Mouse (Mus musculus): ENCODE measurements around the gene Olfr609. TPM values are rescaled to one million over a fixed set of nuclear protein-coding genes. Genes with fewer than 3 reads are reported as not detected.
"Not testable (repeated sequence)": the region's sequence is repeated elsewhere in the genome, so short reads cannot be mapped to it uniquely, and the experiment has no call there.

Gene Olfr609
- polyA plus RNA-seq (2012; rRNA removed), result not detected in 2 replicates

DNA sequence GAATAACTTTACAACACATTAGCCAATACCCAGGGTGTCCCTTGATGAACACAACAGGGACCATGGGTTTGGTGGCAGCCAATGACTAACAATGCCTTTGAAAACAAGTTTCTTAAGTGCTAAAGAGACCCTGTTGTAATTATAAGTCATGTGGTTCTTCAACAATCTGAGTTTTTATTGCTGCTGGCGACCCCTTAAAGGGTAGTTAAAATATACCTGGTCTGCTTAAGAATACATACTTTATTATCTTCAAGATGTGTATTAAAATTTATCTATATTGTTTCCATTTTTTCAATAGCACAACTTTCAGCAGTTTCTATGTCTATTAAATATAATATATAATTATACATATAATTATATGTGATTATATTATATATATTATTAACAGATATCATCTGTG, at the start of gene Olfr609:
Gene Olfr609, minus strand, starts transcription at position 101 of the 400 bp plus-strand sequence.
- no peak for DNase-seq (ENCODE audit: low spot score)

DNA sequence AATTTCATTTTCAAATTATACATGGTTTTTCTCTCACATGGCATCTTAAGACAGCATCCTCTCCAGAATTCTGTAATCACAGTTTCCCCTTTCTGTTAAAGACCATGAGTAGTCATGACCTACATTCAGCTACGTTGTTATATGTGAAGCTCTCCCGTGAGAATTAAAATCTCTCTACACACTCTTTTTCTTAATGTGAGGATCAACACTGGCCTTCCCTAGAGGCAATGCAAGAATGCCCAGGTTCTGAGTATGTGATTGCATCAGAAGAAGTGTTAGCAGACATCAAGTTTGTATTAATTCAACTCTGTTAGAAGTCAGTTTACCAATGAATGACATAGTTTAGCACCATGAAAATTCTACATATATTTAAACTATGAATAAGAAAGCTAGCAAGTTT, 44.8 kb upstream of the Olfr609 start, which contains the start of gene Olfr612:
Gene Olfr612, minus strand, starts transcription at position 101 of the 400 bp plus-strand sequence.
- DNase-seq (ENCODE audit: low spot score), result not testable (repeated sequence)

DNA sequence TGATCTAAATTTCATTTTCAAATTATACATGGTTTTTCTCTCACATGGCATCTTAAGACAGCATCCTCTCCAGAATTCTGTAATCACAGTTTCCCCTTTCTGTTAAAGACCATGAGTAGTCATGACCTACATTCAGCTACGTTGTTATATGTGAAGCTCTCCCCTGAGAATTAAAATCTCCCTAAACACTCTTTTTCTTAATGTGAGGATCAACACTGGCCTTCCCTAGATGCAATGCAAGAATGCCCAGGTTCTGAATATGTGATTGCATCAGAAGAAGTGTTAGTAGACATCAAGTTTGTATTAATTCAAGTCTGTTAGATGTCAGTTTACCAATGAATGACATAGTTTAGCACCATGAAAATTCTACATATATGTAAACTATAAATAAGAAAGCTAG, 22.9 kb upstream of the Olfr609 start, which contains the start of gene Olfr611:
Gene Olfr611, minus strand, starts transcription at position 101 of the 400 bp plus-strand sequence.
- DNase-seq (ENCODE audit: low spot score), result not testable (repeated sequence)

DNA sequence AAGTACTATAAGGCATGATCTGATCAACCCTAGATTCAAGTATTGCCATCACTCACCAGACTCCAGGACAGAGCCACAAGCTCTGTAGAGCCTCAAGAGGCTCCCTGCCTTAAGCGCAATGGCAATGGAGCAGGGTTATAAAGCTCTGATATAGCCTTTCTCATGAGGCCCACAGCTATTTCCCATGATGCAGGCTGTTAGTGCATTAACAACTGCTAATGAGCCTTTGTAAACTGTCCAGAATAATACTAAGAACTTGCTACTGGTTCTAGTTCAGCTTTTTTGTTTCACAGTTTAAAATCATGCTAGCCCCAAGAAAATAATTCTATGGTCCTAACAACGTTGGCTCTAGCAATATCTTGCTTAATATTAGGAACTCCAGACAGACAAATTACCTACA, 14.2 kb upstream of the Olfr609 start, which contains the start of gene Olfr610:
Gene Olfr610, minus strand, starts transcription at position 101 of the 400 bp plus-strand sequence.
- DNase-seq (ENCODE audit: low spot score), result no peak

DNA sequence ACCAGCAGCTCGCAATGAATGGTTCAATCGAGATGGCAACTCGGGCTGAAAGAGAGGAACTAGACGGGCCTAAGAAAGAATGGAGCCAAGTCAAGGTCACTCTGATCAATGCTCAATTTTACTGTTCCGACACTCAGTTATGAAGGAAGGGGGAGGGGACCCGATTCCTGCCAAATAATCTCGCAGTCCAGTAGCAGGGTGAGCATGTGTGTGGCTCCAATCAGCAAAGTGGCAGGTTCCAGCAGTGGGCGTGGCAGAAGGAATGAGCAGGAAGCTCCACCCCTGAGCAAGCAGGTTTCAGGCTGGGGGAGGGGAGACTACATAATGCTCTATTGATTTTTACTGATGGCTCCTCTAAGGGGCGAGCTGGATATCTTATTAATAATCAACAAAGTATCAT, 20.8 kb downstream of the Olfr609 start:
- not testable (repeated sequence) for DNase-seq (ENCODE audit: low spot score)

DNA sequence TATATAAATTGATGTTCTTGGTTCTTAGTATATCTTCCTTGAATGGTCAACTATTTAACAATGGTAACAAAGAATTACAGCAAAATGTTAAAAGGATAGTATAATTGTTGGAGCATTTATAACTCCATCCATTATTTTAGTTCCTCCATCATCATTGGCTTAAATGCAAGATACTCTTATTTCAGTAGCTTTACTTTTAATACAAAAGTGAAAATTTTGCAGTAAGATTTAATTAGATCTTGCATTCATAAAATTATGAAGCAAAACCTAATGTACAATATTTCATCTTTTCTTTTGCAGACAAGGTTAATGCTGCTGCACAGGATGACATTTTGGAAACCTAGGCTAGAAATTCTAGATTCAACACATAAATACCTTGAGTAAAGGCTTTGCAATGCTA, 28.3 kb downstream of the Olfr609 start, which contains the start of gene Olfr608:
Gene Olfr608, plus strand, starts transcription at position 301 of the 400 bp plus-strand sequence.
- no peak for DNase-seq (ENCODE audit: low spot score)

DNA sequence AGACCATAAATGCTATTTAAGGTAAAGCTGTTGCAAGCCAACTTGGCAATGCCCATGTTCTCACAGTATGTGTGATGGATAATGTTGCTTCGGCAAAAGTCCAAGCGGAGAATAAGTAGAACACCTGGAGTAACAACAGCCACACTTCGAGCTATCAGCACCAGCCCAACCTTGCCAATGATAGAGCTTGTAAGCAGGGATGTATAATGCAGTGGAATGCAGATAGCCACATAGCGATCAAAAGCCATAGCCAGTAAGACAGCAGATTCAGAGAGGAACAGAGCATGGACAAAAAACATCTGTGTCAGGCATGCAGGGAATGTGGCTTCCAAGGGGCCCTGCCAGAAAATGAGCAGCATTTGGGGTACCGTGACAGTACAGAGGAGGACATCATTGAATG, 37.3 kb downstream of the Olfr609 start:
- DNase-seq (ENCODE audit: low spot score), result no peak

DNA sequence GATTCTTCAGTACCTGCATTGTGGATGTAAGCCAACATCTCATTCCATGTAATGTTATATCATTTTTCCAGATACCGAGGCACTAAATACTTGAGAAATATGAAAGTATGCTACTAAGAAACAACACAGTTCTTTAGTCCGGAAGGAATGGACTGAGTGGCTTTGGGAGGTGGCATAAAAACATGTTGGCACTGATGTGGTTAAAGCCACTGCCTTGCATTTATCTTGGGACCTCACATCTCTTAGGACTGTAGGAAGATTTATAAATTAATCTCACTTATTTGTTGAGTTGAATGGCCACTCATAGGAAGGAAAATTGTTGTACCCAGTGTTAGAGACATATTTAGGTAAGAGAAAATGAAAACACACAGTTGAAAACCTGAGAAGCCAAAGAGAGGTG, 49.1 kb downstream of the Olfr609 start, which contains the start of gene Olfr606:
Gene Olfr606, plus strand, starts transcription at position 301 of the 400 bp plus-strand sequence.
- DNase-seq (ENCODE audit: low spot score), result no peak

DNA sequence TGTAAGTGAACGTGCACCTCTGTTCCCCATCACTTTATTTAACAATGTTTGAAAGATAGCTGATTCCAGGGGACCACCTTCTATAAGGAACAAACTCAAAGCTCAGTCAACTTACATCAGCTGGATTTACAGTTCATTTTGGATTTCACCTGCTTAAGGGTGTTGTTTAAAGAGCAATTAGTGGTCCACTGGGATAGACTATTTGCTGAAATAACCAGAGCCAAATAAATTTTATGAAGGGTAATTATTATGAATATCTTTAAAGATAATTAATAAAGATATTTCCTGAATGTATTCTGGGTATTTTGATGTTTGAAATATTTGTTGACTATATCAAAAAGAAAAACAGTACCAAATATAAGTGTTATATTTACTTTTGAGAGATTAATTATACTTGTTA, 52.5 kb downstream of the Olfr609 start, which contains the start of gene Olfr605:
Gene Olfr605, minus strand, starts transcription at position 101 of the 400 bp plus-strand sequence.
- DNase-seq (ENCODE audit: low spot score), result no peak

Other genes with a start within 250 kb of the Olfr609 start
- not detected in 2 replicates for gene Usp17ld, start 245.6 kb downstream of the Olfr609 start, polyA plus RNA-seq (2012; rRNA removed)
- not detected in 2 replicates for gene Olfr596, start 192.4 kb downstream of the Olfr609 start, polyA plus RNA-seq (2012; rRNA removed)
- not detected in 2 replicates for gene Olfr597, start 181.7 kb downstream of the Olfr609 start, polyA plus RNA-seq (2012; rRNA removed)
- not detected in 2 replicates for gene Olfr598, start 174.5 kb downstream of the Olfr609 start, polyA plus RNA-seq (2012; rRNA removed)
- gene Olfr599, start 162.1 kb downstream of the Olfr609 start, polyA plus RNA-seq (2012; rRNA removed), result not detected in 2 replicates
- gene Olfr600, start 148.4 kb downstream of the Olfr609 start, polyA plus RNA-seq (2012; rRNA removed), result not detected in 2 replicates
- gene Olfr601, start 135.4 kb downstream of the Olfr609 start, polyA plus RNA-seq (2012; rRNA removed), result not detected in 2 replicates
- gene Olfr603, start 111.9 kb downstream of the Olfr609 start, polyA plus RNA-seq (2012; rRNA removed), result not detected in 2 replicates
- not detected in 2 replicates for gene Usp17lc, start 83.0 kb downstream of the Olfr609 start, polyA plus RNA-seq (2012; rRNA removed)
- gene Olfr605, start 52.6 kb downstream of the Olfr609 start, polyA plus RNA-seq (2012; rRNA removed), result not detected in 2 replicates
- not detected in 2 replicates for gene Olfr606, start 49.0 kb downstream of the Olfr609 start, polyA plus RNA-seq (2012; rRNA removed)
- gene Olfr607, start 33.9 kb downstream of the Olfr609 start, polyA plus RNA-seq (2012; rRNA removed), result not detected in 2 replicates
- not detected in 2 replicates for gene Olfr608, start 28.2 kb downstream of the Olfr609 start, polyA plus RNA-seq (2012; rRNA removed)
- gene Olfr610, start 14.1 kb upstream of the Olfr609 start, polyA plus RNA-seq (2012; rRNA removed), result not detected in 2 replicates
- gene Olfr611, start 22.8 kb upstream of the Olfr609 start, polyA plus RNA-seq (2012; rRNA removed), result not detected in 2 replicates
- not detected in 2 replicates for gene Olfr612, start 44.7 kb upstream of the Olfr609 start, polyA plus RNA-seq (2012; rRNA removed)
- gene Olfr613, start 50.0 kb upstream of the Olfr609 start, polyA plus RNA-seq (2012; rRNA removed), result not detected in 2 replicates
- not detected in 2 replicates for gene Olfr615, start 58.0 kb upstream of the Olfr609 start, polyA plus RNA-seq (2012; rRNA removed)
- gene Olfr616, start 71.1 kb upstream of the Olfr609 start, polyA plus RNA-seq (2012; rRNA removed), result not detected in 2 replicates
- not detected in 2 replicates for gene Olfr617, start 75.0 kb upstream of the Olfr609 start, polyA plus RNA-seq (2012; rRNA removed)
- gene Olfr618, start 92.0 kb upstream of the Olfr609 start, polyA plus RNA-seq (2012; rRNA removed), result not detected in 2 replicates
- not detected in 2 replicates for gene Olfr619, start 102.5 kb upstream of the Olfr609 start, polyA plus RNA-seq (2012; rRNA removed)
- not detected in 2 replicates for gene Olfr620, start 114.5 kb upstream of the Olfr609 start, polyA plus RNA-seq (2012; rRNA removed)
- not detected in 2 replicates for gene Olfr622, start 144.6 kb upstream of the Olfr609 start, polyA plus RNA-seq (2012; rRNA removed)
- not detected in 2 replicates for gene Olfr623, start 165.6 kb upstream of the Olfr609 start, polyA plus RNA-seq (2012; rRNA removed)
- 0.01 and 0.03 TPM in 2 replicates for gene Olfr624, start 173.1 kb upstream of the Olfr609 start, polyA plus RNA-seq (2012; rRNA removed)
- not detected in 2 replicates for gene Olfr625-ps1, start 184.7 kb upstream of the Olfr609 start, polyA plus RNA-seq (2012; rRNA removed)
- not detected in 2 replicates for gene Olfr243, start 216.6 kb upstream of the Olfr609 start, polyA plus RNA-seq (2012; rRNA removed)
- gene Olfr628, start 232.3 kb upstream of the Olfr609 start, polyA plus RNA-seq (2012; rRNA removed), result not detected in 2 replicates
- not detected in 2 replicates for gene Olfr629, start 246.9 kb upstream of the Olfr609 start, polyA plus RNA-seq (2012; rRNA removed)

Measured in urinary bladder, adult 2 months (tissue).